Mouse (Mus musculus) heart, embryonic 14.5 days (tissue): ENCODE measurements at regions not wholly inside any gene's neighbourhood (a gene's known extent, or its start where the extent isn't known, plus 50 kb on each side); places are given as distances from the start of the nearest gene placed in this dataset.

ENCODE experiments used
- ATAC-seq: fragments of 200-750 bp; cut with Nextera tagmentation; 2 replicates; pipeline ENCODE4 v1.8.0; 2017; ENCODE audit warnings: low read depth, moderate TSS enrichment; ENCODE audit not compliant: insufficient number of reproducible peaks, insufficient read depth, low FRiP score
- H3K27ac ChIP-seq, 2 experiments: fragments of 200-500 bp in 1 of 2; fragments of 300-500 bp in 1 of 2; sonication (generic) in 1 of 2; replicated peaks in 1 of 2; 2 replicates each; pipeline ENCODE4 v1.5.1; 2012 to 2014; ENCODE audit warnings: low read depth in 2 of 2, low read length in 2 of 2, control low read depth in 1 of 2, mild to moderate bottlenecking in 1 of 2, mixed read lengths in 1 of 2; ENCODE audit not compliant: control insufficient read depth in 1 of 2, insufficient read depth in 1 of 2
- H3K27me3 ChIP-seq: fragments of 300-500 bp; sonication (generic); 2 replicates; pipeline ENCODE4 v1.6.1; 2014; ENCODE audit warnings: mild to moderate bottlenecking, low read length, control low read depth; ENCODE audit not compliant: control insufficient read depth, insufficient read depth
- H3K36me3 ChIP-seq: fragments of 300-500 bp; sonication (generic); 2 replicates; pipeline ENCODE4 v1.6.1; 2014; ENCODE audit warnings: mild to moderate bottlenecking, control low read depth, low read length, mixed read lengths; ENCODE audit not compliant: control insufficient read depth, insufficient read depth
- H3K4me1 ChIP-seq, 2 experiments: fragments of 200-500 bp in 1 of 2; fragments of 300-500 bp in 1 of 2; sonication (generic) in 1 of 2; 2 replicates each; pipeline ENCODE4 v1.6.1; 2012 to 2014; ENCODE audit warnings: low read length in 2 of 2, control low read depth in 1 of 2, mixed read lengths in 1 of 2; ENCODE audit not compliant: control insufficient read depth in 2 of 2, insufficient read depth in 2 of 2
- H3K4me2 ChIP-seq: fragments of 300-500 bp; sonication (generic); 2 replicates; pipeline ENCODE4 v1.6.1; 2014; ENCODE audit warnings: mild to moderate bottlenecking, low read length
- H3K4me3 ChIP-seq, 2 experiments: fragments of 200-500 bp in 1 of 2; fragments of 300-500 bp in 1 of 2; sonication (generic) in 1 of 2; 2 replicates each; pipeline ENCODE4 v1.5.1; 2012 to 2014; ENCODE audit warnings: low read length in 2 of 2, mild to moderate bottlenecking in 2 of 2, control low read depth in 1 of 2, low read depth in 1 of 2, moderate library complexity in 1 of 2; ENCODE audit not compliant: control insufficient read depth in 1 of 2, insufficient read depth in 1 of 2
- H3K9ac ChIP-seq: fragments of 300-500 bp; sonication (generic); 2 replicates; pipeline ENCODE4 v1.6.1; 2014; ENCODE audit warnings: mild to moderate bottlenecking, low read length
- H3K9me3 ChIP-seq: fragments of 300-500 bp; sonication (generic); 2 replicates; pipeline ENCODE4 v1.6.1; 2016; ENCODE audit warnings: low read length, control low read depth; ENCODE audit not compliant: control insufficient read depth
- WGBS: fragments of 180-500 bp; shearing (Covaris S2); extraction: QIAGEN DNeasy Blood & Tissue Kit; methylation state at CpG from one replicate; pipeline ENCODE4 v1.1.7; 2014; 5-methylcytosine and 5-hydroxymethylcytosine counted together

- H3K27me3 ChIP-seq = peaks cover 34% of the 10 kb centered on the region
- ATAC-seq = no peak
- H3K27ac ChIP-seq = no peak overlapping the region
- H3K4me3 ChIP-seq = no peak overlapping the region
- H3K36me3 ChIP-seq = no peaks in the 10 kb centered on the region
- no peak overlapping the region for H3K9ac ChIP-seq
- no peak overlapping the region for H3K4me2 ChIP-seq
- peaks cover 0 to 2% of the 10 kb centered on the region in 2 experiments; a peak in 1 of 4 replicates for H3K4me1 ChIP-seq
- WGBS = 86% methylated on average over 10 of the region's 10 CpGs
- 0 out of 2 replicates have a peak, but pooled peaks cover 3% of the 10 kb centered on the region for H3K9me3 ChIP-seq
These were observed 126.2 kb upstream of the Smim15 start for GRCm38 (mm10) chr13:107918065-107918464.

GRCm38 (mm10) chr13:107917564-107917963 is 126.7 kb upstream of the Smim15 start:
- no peak overlapping the region for H3K9ac ChIP-seq
- H3K27me3 ChIP-seq = peaks cover 36% of the 10 kb centered on the region
- H3K4me1 ChIP-seq = no peaks in the 10 kb centered on the region
- H3K36me3 ChIP-seq = no peaks in the 10 kb centered on the region
- no peak for ATAC-seq
- 0 out of 2 replicates have a peak, but pooled peaks cover 3% of the 10 kb centered on the region for H3K9me3 ChIP-seq
- no peak overlapping the region for H3K4me2 ChIP-seq
- 84% methylated on average over 3 of the region's 3 CpGs for WGBS
- no peak overlapping the region for H3K4me3 ChIP-seq
- H3K27ac ChIP-seq = no peak overlapping the region

- H3K27me3 ChIP-seq = peaks cover 51% of the 10 kb centered on the region
- ATAC-seq = no peak
- H3K4me1 ChIP-seq = no peaks in the 10 kb centered on the region
- no peak overlapping the region for H3K27ac ChIP-seq
- no peak overlapping the region for H3K9ac ChIP-seq
- 72% methylated on average over 7 of the region's 7 CpGs for WGBS
- no peak overlapping the region for H3K4me2 ChIP-seq
- H3K9me3 ChIP-seq = no peaks in the 10 kb centered on the region
- H3K4me3 ChIP-seq = no peak overlapping the region
- H3K36me3 ChIP-seq = no peaks in the 10 kb centered on the region
These were observed 134.1 kb upstream of the Smim15 start for GRCm38 (mm10) chr13:107910125-107910524.

- H3K27me3 ChIP-seq = peaks cover 57% of the 10 kb centered on the region
- no peak overlapping the region for H3K4me3 ChIP-seq
- H3K4me1 ChIP-seq = no peaks in the 10 kb centered on the region
- H3K27ac ChIP-seq = no peak overlapping the region
- H3K36me3 ChIP-seq = no peaks in the 10 kb centered on the region
- no peak overlapping the region for H3K9ac ChIP-seq
- no peak overlapping the region for H3K4me2 ChIP-seq
- H3K9me3 ChIP-seq = no peaks in the 10 kb centered on the region
- no peak for ATAC-seq
- WGBS = 79% methylated on average over 15 of the region's 15 CpGs
These were observed 134.7 kb upstream of the Smim15 start for GRCm38 (mm10) chr13:107909343-107910067.

GRCm38 (mm10) chr13:107907966-107908365 is 136.3 kb upstream of the Smim15 start:
- no peak overlapping the region for H3K9ac ChIP-seq
- no peaks in the 10 kb centered on the region for H3K36me3 ChIP-seq
- peaks cover 1 to 8% of the 10 kb centered on the region in 2 experiments for H3K4me1 ChIP-seq
- no peak overlapping the region for H3K4me2 ChIP-seq
- H3K4me3 ChIP-seq = no peak overlapping the region
- WGBS = 86% methylated on average over 5 of the region's 5 CpGs
- no peak overlapping the region for H3K27ac ChIP-seq
- H3K27me3 ChIP-seq = peaks cover 65% of the 10 kb centered on the region
- H3K9me3 ChIP-seq = no peaks in the 10 kb centered on the region
- no peak for ATAC-seq

GRCm38 (mm10) chr13:107904851-107905250 is 139.4 kb upstream of the Smim15 start:
- Histone ChIP-seq H3K9me3 (no peaks in the 10 kb centered on the region), H3K36me3 (no peaks in the 10 kb centered on the region), H3K4me3 (no peak overlapping the region), H3K27ac (no peak overlapping the region), H3K4me2 (no peak overlapping the region), H3K27me3 (peaks cover 63% of the 10 kb centered on the region), H3K4me1 (peaks cover 4 to 11% of the 10 kb centered on the region in 2 experiments), H3K9ac (no peak overlapping the region)
- no peak for ATAC-seq
- 77% methylated on average over 4 of the region's 4 CpGs for WGBS

DNA sequence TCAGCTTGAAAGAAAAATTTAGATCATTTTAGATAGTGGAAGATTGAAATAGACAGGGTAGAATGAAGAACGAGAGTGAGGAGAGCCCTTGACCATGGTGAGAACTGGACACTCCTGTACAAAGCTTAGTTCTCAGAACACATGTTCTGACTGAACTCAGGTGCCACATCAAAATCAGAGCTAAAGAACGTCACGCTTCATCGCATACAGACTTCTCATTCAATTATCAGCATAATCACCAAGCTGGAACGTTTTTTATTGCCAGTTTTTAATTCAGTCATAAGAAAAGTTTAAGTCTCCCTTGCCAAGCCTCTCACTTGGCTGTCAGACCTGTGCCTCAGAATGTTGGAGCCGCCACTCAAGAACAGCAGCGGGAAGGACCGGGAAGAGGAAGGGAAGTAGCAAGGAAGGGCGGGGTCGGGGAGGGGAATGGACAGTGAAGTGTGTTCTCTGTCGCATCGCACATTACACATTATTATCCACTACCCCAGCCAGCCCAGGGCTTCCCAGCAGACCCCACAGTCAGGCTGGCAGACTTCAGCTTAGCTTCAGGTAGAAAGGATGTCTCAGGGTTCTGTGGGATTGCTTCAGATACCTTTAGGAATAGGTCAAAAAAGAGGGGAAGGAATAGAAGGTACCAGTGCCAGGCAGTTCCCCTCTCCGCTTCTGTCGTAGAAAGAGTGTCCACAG is 140.1 kb upstream of the Smim15 start:
- peaks cover 65% of the 10 kb centered on the region for H3K27me3 ChIP-seq
- ATAC-seq = no peak

More for the DNA sequence above, 140.1 kb upstream of the Smim15 start:
- H3K4me2 ChIP-seq = no peak overlapping the region
- H3K36me3 ChIP-seq = no peaks in the 10 kb centered on the region
- peaks cover 6 to 11% of the 10 kb centered on the region in 2 experiments for H3K4me1 ChIP-seq
- no peak overlapping the region for H3K4me3 ChIP-seq
- no peaks in the 10 kb centered on the region for H3K9me3 ChIP-seq
- 78% methylated on average over 13 of the region's 14 CpGs for WGBS
- no peak overlapping the region for H3K27ac ChIP-seq
- H3K9ac ChIP-seq = no peak overlapping the region
